Mouse (Mus musculus): ENCODE measurements at regions not wholly inside any gene's neighbourhood (a gene's known extent, or its start where the extent isn't known, plus 50 kb on each side); places are given as distances from the start of the nearest gene placed in this dataset.
"Not testable (repeated sequence)": the region's sequence is repeated elsewhere in the genome, so short reads cannot be mapped to it uniquely, and the experiment has no call there.

- not testable (repeated sequence) for DNase-seq (ENCODE audit: low read depth, low spot score)
Observed at GRCm38 (mm10) chr13:65375273-65375672, 96.7 kb downstream of the Zfp369 start.

- not testable (repeated sequence) for DNase-seq (ENCODE audit: low read depth, low spot score)
Observed at GRCm38 (mm10) chr13:65379411-65379810, 100.8 kb downstream of the Zfp369 start.

DNA sequence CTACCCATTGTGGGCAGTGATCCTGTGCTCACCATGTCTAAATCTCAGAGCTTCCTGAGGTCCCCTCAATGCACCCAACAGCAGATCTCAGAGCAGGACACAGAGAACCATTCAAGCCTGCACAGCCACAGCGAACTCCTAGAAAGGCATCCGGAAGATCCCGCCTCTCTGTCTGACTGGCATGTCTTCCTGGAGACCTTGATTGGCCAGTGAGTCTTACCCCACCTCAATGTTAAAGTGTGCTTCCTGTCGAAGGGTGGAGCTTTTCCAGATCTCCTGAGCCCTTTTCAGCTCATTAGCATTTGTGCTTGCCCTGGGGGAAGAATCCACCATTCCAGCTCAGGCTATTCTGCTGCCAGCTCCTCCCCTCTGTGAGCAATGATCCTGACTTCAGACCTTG, 97.5 kb upstream of the Gm10139 start:
- DNase-seq (ENCODE audit: low read depth, low spot score): not testable (repeated sequence)

GRCm38 (mm10) chr13:65420201-65420600, 92.3 kb upstream of the Gm10139 start:
- DNase-seq (ENCODE audit: low read depth, low spot score): peak; percentile 0
